Mouse (Mus musculus) adrenal gland, adult 18-20 months (tissue): Measurements from ENCODE around the gene Myh14. TPM values are rescaled to one million over a fixed set of nuclear protein-coding genes. Genes with fewer than 3 reads are reported as not detected.

Experiments used
- DNase-seq, 2 experiments: peaks; one replicate each; pipeline ENCODE4 v3.0.0; 2021 to 2022; ENCODE audit warnings: low spot score in 2 of 2
- total RNA-seq, 2 experiments: library from RNA; stranded (reverse); gene quantifications; 1 replicate in 1 of 2; 2 replicates in 1 of 2; pipeline ENCODE4 v1.2.3; 2021

Myh14 gene
- total RNA-seq, 2 experiments from 2014 or later: 5.5 to 6.6 TPM

DNA sequence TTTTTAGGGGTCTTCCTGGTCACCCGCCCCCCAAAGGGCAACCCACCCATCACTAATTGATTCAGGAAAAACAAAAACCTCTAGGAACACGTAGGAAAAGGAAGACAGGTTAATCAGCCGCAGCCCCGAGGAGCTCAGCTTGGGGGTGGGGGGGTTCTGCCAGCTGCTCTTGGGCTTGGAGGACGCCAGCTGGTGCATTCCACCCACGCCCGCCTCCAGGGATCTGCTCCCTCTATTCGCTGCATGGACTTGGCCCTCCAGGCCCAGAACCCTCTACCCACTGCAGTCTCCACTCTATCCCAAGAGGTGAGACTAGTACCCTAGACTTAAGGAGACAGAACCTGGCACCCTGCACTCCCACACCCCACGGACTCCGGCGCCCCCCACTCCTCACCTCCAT lies 68.2 kb downstream of the Myh14 start:
- DNase-seq: no peak

DNA sequence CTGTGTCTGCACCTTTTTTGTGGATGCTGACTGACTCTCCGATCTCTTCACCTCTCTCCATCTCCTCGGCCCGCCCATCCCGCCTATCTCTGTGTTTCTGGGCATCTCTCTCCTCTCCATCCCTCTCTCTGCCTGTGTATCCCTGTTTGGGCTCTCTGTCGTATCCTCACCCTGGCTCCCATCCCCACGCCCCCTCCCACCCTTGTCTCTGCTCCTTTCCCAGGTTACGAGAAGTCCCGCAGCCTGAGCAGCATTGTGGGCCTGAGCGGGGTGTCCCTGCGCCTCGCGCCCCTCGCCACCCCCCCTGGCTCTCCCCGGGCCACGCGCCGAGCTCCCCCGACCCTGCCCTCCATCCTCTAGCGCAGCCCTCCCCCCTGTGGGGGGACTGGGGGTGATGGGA lies 69.0 kb downstream of the Myh14 start:
- no peak for DNase-seq

DNA sequence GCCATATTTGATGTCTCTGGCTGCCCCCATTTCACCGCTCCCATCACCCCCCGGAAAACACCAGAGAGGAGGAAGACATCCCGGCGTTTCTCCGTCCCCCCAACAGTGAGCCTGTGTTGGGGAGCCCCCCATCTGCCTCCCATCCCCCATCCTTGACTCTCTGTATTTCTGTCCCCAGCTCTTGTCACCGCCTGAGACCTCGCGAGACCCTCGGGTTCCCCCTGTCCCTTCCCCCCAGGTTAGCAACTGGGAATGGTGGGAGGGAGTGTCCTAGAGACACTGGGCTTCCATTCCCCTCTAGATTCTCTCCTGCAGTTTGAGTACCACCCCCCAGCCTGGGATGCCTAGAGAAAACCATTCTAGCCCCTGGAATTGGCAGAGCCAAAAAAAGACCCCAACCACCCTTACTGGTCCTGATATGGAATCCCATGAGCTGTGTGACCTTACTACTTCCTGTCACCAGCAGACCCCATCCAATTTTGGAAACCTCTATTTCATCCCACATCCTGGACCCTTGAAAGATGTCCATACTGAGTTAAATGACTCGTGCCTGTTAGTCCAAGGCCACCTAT lies 69.9 kb downstream of the Myh14 start:
- no peak for DNase-seq

DNA sequence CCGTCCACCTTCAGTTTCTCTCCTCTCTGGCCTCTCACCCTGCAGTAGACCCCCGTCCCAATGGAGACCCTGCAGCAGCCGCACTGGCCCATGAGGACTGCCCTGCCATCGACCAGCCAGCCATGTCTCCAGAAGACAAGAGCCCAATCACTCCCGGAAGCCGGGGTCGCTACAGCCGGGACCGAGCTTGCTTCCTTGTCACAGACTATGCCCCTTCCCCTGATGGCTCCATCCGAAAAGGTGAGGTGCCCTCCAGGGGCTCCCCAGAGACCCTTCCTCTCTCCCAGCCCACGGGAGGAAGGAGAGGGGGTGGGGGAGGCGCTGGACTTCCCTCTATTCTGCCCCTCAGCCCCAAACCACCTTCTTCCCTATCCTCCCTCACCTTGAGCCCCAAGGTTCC lies 72.3 kb downstream of the Myh14 start:
- no peak for DNase-seq

DNA sequence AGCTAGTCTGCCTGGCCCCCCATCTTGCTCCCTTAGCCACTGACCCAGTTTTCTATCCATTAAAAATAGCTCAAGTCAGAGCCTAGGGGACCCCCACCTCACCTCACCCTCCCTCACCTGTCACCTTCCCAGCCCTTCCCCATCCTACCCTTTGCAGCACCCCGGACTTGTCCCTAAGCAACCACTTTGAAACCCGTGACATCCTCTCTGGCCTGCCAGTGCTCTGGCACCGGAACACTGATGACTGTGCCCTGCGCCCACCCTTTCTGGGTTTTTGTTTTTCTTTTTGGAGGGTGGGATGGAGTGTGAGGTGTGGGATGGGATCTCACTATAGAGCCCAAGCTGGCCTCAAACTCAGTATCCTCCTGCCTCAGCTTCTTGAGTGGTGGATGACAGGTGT lies 73.0 kb downstream of the Myh14 start:
- no peak for DNase-seq

DNA sequence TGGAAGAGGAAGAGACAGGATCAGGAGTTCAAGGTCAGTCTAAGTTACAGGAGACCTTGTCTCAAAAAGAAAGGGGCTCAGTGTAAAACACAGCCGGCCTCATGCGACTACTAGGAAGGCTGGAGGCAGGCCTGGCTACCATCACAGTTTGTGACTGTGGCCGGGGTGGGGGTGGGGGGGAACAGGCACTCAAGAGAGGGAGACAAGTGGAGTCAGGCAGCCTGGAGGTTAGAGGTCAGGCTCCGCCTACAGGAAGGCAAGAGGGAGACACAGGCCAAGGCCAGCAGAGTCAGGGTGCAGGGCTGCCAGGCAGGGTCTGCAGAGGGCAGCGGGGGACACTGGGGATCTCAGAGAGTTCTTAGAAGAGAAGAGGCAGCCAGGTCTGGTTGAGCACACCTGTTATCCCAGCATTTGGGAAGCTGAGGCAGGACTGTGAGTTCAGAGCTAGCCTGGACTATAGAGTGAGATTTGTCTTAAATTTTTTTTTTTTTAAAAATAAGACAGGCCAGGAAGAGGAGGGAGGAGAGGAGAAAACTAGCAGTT lies 73.6 kb downstream of the Myh14 start:
- no peak for DNase-seq

DNA sequence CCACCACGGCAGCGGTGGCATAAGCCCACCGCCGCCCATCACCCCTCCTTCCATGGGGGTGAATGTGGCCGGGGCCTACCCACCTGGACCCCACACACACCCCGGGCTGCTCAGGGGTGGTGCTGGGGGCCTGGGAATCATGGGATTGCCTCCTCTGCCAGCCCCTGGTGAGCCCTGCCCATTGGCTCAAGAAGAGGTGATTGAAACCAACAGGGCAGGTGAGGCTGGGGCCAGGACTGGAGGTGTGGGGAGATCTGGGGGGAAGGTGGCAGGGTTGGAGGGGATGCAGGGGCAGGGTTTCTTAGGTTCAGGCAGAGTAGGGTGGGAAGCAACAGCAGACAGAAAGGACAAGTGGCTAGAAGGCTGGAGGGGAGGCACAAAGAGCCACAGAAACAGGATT lies 74.6 kb downstream of the Myh14 start:
- no peak for DNase-seq

DNA sequence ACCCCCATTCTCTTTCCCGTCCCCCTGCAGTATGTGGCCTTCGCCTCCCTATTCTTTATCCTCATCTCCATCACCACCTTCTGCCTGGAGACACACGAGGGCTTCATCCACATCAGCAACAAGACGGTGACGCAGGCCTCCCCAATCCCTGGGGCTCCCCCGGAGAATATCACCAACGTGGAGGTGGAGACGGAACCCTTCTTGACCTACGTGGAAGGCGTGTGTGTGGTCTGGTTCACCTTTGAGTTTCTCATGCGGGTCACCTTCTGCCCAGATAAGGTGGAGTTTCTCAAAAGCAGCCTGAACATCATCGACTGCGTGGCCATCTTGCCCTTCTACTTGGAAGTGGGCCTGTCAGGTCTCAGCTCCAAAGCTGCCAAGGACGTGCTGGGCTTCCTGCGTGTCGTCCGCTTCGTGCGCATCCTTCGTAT lies 75.5 kb downstream of the Myh14 start:
- no peak for DNase-seq

DNA sequence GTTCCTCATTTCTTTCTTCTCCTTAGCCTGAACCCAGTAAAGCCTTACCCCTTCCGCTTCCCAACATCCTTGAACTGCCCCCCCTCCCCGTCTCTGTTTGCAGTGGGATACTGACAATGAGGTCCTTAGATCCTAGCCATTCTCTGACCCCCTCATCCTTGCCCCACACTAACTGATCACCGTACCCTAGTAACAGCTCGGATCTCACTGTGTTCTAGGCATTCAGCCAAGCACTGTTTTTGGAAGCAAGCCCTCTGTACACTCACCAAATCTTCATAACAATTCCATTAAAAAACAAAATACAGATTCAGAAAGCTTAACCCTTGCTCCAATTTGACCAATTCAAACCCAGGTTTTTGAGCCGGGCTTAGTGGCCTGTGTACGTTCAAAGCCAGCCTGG lies 76.4 kb downstream of the Myh14 start:
- no peak for DNase-seq

DNA sequence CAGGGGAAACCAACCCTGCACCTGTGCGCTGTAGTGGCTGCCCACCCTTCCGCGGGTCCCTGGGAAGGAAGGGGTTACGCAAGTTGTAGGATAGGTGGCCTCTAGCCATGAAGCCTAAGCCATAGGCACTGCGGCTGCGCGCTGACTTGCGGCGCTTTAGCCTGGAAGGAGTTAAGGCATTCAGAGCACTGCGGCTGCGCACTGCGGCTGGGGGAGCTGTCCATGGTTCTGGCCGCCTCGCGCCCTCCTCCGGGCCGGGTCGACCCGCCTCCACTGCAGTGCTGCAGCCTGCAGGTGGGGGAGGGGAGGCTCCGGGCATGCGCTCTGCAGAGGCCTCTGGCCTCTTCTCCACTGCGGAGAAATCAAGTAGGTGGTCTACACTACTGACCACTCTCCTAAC lies 76.9 kb downstream of the Myh14 start:
- peak; percentile 77 to 85 for DNase-seq

DNA sequence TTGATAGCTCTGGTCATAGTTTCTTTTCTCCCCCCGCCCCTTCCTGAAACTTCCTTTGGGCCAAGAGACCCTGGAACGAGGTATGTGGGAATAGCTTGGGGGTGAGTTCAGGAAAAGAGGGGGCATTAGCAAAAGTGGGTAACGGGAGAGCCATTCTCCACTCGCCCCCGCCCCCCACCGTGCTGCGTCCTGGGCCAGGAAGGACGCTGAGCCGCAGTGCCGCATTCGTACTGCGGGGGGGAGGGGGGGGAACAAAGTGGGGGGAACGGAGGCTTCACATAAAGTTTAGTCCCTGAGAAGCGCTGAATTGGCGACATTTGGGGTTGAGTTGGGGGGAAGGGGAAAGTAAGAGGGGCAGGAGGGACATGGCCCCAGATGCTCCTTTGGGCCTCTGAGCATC lies 77.6 kb downstream of the Myh14 start:
- no peak for DNase-seq

DNA sequence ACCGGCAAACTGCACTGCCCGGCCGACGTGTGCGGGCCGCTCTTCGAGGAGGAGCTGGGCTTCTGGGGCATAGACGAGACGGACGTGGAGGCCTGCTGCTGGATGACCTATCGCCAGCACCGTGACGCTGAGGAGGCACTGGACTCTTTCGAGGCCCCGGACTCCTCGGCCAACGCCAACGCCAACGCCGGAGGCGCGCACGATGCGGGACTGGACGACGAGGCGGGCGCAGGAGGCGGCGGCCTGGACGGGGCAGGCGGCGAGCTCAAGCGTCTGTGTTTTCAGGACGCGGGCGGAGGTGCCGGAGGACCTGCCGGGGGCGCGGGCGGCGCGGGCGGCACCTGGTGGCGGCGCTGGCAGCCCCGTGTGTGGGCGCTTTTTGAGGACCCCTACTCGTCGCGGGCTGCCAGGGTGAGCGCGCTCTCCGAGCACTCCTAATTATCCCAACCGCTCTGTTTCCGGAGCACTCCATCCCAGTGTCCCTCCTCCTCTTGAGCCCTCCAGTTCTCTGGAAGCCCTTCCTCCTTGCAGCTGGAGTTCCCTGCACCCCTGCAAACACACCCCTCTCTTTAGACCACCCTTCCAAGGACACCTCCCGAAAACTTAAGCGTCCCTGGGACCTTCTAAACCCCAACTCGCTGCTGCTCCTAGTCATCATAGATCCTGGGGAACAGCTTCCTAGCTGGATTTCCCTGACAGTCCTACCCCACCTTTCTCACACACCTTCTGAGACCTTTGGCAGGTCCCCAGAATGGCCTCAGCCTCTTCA lies 79.1 kb downstream of the Myh14 start:
- DNase-seq: no peak

DNA sequence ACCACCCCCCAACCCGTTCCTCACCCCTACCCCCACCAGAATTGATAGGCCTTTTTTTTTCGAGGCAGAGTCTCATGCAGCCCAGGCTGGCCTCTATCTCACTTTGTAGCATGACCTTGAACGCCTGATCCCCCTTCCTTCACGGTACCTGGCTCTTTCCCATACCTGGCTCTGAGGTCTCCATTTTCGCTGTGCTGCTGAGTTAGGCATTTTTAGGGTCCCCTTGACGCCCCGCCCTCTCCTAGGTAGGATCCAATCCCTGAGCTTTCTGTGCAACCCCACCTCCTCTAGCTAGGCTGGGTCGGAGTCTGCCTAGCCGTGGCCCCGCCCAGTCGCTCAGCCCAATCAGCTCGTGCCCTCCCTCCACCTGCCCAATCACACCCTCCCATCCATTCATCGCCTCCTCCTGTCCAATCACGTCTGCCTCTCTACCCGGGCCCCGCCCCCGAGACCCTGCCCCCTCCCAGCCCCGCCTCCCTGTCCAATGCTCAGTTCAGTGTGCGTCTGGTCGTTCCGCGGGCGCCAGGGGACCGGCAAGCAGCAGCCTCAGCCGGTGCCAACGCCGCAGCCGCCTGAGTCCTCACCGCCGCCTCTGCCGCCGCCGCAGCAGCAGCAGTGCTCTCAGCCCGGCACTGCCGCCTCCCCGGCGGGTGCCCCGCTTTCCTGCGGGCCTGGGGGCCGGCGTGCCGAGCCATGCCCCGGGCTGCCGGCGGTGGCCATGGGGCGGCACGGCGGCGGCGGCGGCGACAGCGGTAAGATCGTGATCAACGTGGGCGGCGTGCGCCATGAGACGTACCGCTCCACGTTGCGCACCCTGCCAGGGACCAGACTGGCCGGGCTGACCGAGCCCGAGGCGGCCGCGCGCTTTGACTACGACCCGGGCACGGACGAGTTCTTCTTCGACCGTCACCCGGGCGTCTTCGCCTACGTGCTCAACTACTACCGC lies 80.0 kb downstream of the Myh14 start, which contains the start of gene Kcnc3:
Gene Kcnc3 (plus strand): TSS at position 263 of the 946 bp plus-strand sequence.
- DNase-seq: peak; percentile 74 to 75

DNA sequence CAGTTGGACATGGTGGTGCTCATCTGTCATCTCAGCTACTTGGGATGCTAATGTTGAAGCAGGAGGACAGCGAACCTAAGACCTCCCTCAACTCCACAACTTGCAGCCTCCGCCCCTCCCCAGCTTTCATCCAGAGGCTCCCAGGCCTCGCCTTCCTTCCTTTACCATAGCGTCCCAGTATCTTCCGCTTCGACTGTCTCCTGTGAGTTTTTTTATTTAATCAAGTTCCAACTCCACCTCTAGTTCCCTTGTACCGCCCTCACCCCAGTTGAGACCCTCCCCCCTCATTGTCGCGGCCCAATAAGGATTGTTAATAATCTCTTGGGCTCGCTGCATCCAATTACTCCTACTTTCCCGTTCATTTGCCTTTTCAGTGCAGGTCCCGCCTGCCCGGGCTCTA lies 80.7 kb downstream of the Myh14 start:
- DNase-seq: no peak

DNA sequence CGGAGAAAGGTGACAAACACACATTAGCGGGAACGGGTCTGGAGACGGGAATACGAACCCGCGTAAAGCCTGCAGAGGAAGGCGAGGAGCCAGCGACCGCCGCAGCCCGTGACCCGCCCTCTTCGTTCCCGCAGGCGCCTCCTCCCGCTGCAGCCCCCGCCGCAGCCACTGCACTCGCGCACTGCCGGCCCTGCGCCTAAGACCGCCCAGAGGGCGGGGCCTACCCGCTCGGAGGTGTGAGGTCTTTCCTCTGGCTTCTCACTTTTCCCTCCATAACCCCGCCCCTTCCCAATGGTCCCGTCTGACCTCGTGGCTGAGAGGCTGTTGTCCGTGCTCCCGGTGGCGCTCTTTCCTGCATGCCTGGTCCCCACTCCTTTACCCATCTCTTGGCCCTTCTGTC lies 81.5 kb downstream of the Myh14 start:
- DNase-seq: peak; percentile 44 to 55

DNA sequence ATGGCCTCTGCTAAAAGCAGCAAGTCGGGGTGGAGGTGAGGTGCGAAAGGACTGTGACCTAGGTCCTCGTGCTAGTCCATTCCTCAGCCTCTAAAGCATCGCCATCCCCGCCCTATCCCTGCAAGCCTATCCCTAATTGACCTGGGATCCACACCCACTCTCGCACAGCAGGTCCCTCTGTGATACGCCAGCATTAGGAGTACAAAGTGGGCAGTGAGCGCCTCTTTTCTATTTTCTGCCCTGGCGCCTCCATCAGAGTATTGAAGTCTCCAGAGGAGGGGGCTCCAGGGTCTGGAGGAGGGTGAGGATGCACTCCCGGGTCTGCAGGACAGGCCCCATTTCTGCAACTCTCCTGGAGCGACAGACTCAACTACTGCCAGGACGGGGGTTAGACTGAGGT lies 82.3 kb downstream of the Myh14 start:
- DNase-seq: no peak

DNA sequence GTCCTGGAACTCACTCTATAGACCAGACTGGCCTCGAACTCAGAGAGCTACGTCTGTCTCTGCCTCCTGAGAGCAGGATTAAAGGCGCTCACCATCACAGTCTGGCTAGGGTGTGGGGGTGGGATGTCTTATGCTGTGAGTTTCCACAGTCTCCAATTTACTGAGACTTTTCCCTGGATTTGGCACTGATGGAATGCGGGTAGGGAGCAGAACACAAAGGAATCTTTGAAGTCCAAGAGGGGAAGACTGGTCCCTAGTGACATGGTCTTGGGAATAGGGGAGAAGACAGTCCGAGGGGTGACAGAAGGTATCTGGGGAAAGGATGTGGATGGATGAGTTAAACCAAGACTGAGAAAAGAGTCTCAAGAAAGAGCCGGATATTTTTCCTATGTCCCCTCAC lies 83.0 kb downstream of the Myh14 start:
- no peak for DNase-seq

DNA sequence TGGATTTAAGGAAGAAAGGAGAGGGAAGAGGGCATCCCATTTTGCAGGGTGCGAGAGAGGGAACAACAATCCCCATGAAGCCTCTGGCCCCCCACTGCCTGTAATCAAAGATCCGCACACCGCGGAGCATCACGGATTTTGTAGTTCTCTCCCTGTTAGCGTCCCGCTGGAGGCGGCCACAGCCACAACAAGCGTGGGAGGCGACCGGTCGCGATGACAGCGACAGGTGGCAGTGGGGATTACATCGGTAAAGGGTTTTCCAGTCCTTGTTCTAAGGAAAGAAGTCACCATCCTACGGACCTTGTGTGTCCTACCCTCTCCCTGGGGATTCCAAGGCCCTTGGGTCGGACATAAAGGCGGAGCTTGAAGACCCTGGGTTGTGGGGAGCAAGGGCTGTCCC lies 83.7 kb downstream of the Myh14 start:
- peak; percentile 29 to 41 for DNase-seq

DNA sequence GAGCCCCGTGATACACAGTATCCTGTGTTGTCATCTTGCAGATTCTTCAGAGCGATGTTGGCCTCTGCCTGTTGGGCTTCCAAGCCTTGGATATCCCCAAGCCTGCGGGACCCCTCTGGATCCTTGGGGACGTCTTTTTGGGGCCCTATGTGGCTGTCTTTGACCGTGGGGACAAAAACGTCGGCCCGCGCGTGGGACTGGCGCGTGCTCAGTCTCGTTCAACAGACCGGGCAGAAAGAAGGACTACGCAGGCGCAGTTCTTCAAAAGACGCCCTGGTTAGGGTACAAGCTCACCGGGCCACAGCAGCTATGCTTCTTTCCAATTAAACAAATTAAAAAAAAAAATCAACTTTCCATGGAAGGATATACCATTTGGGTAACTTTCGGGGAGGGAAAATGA lies 84.1 kb downstream of the Myh14 start:
- DNase-seq: no peak

DNA sequence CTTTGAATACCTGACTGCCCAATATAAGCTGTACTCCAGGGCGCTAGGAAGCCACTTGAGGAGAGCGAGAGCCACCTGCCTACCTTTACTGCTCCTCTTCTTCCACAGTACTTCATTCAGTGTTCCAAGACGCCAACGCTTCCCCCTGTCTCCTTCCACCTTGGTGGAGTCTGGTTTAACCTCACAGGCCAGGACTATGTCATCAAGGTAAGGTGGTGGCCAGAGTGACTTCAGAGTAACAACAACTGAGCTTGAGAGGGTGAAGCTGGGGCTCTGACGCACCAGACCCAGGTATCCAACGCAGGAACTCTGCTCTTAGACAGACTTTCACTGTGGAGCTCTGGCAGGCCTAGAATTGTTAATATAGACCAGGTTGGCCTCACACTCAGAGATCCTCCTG lies 85.0 kb downstream of the Myh14 start:
- DNase-seq: no peak

DNA sequence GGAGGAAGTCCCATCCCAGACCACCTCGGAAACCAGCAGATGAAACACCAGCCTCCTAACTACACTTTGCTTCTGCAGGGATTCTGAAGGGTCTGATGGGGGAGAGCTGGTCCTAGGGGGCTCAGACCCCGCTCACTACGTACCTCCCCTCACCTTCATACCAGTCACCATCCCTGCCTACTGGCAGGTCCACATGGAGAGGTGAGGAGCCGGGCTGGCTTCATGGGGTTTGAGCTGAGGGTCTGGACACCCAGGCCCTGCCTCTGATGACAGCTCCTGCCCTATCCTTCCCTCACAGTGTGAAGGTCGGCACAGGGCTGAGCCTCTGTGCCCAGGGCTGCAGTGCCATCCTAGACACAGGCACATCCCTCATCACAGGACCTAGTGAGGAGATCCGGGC lies 85.7 kb downstream of the Myh14 start:
- DNase-seq: no peak
